In genomic region chr1:73724551-73724950, GRCm38 (mm10) we compare ENCODE assay signal across 21 mouse cellular contexts.
DNase-seq lines count a peak whose midpoint lies in the region; ATAC-seq lines count a peak whose summit lies in the region.
"Had no signal": no experiment of that assay in that cellular context is flagged by ENCODE, and none has a peak within 500 bp of the region (broad histone marks: within the 10 kb centered on the region; RNA-seq: fewer than 3 reads in every experiment).

No protein-coding gene starts in this region.

- no peaks in the 10 kb centered on the region for H3K9me3 ChIP-seq in midbrain, embryonic 10.5 days (replicated peaks)
- H3K9me3 ChIP-seq: hindbrain, embryonic 12.5 days; limb, embryonic 13.5 days; liver, embryonic 13.5 days had no signal

- no peaks in the 10 kb centered on the region for H3K36me3 ChIP-seq in midbrain, embryonic 10.5 days
- H3K36me3 ChIP-seq: heart, embryonic 13.5 days; hindbrain, embryonic 12.5 days; limb, embryonic 13.5 days; liver, embryonic 13.5 days had no signal

- no peak overlapping the region for H3K4me3 ChIP-seq in midbrain, embryonic 10.5 days
- H3K4me3 ChIP-seq: heart, adult 2 months; heart, embryonic 13.5 days; hindbrain, embryonic 12.5 days; limb, embryonic 13.5 days; liver, embryonic 13.5 days had no signal

- 96% methylated on average over 2 of the region's 2 CpGs for whole genome bisulfite sequencing in midbrain, embryonic 10.5 days

- H3K4me1 ChIP-seq in midbrain, embryonic 10.5 days: peaks cover 4% of the 10 kb centered on the region; the same call in 1 of the 2 replicates
- H3K4me1 ChIP-seq: heart, embryonic 13.5 days; hindbrain, embryonic 12.5 days; limb, embryonic 13.5 days; liver, embryonic 13.5 days had no signal

- no peak overlapping the region for H3K27ac ChIP-seq in midbrain, embryonic 10.5 days (replicated peaks)
- H3K27ac ChIP-seq: heart, adult 2 months; heart, embryonic 13.5 days; hindbrain, embryonic 12.5 days; limb, embryonic 13.5 days; liver, embryonic 13.5 days had no signal

- H3K27me3 ChIP-seq in midbrain, embryonic 10.5 days (ENCODE audit: low read depth, poor library complexity, severe bottlenecking): no peaks in the 10 kb centered on the region
- H3K27me3 ChIP-seq: heart, embryonic 13.5 days; hindbrain, embryonic 12.5 days; limb, embryonic 13.5 days; liver, embryonic 13.5 days had no signal

- no peak for DNase-seq in cerebellum, postnatal 4 days (ENCODE audit: low spot score in 2 of 2)
- peak; percentile 91 for DNase-seq in brain, adult 2 months (ENCODE audit: low read depth, low spot score)
- DNase-seq in cerebellum, adult 11-12 months: peak; percentile 88
- peak; percentile 77 to 81 for DNase-seq in cerebellum, postnatal 10 days
- DNase-seq in spleen, postnatal 4 days (ENCODE audit: low spot score in 2 of 2): no peak
- no peak for DNase-seq in midbrain, embryonic 10.5 days (ENCODE audit: low spot score)
- DNase-seq: forebrain, postnatal 0 days; gastrocnemius, postnatal 36 days; heart, adult 2 months; heart, postnatal 14 days; kidney, adult 11 months; kidney, postnatal 10 days; liver, embryonic 13.5 days; lung, embryonic 14.5 days; midbrain, embryonic 14.5 days; retina, postnatal 1 day; thymus, postnatal 25 days had no signal

- ATAC-seq in cerebellum, adult (ENCODE audit: insufficient number of reproducible peaks, low FRiP score, low TSS enrichment): peak; percentile 61
- ATAC-seq: forebrain, postnatal 0 days had no signal

Comparison
In these comparisons a context has a peak if more than half of its experiments do, and no peak if none do; other contexts are left out.
1. DNase-seq: peak in brain, adult 2 months (single experiment), cerebellum, adult 11-12 months (single experiment) and cerebellum, postnatal 10 days (2 of 2); none in cerebellum, postnatal 4 days (0 of 2), spleen, postnatal 4 days (0 of 2) and midbrain, embryonic 10.5 days (single experiment).